Mouse (Mus musculus) subcutaneous adipose tissue, adult 2 months (tissue): Measurements from ENCODE around the gene Cdh11. TPM values are rescaled to one million over a fixed set of nuclear protein-coding genes. Genes with fewer than 3 reads are reported as not detected.

Source experiments
- polyA plus RNA-seq: library from polyadenylated mRNA; depleted of rRNA; stranded (reverse); fragments of >200 nt; gene quantifications from 2 replicates; pipeline ENCODE4 v1.2.3, GENCODE M21; 2012; ENCODE audit warnings: low replicate concordance; rRNA removed

Gene Cdh11
- 7.3 and 127 TPM in 2 replicates for polyA plus RNA-seq

DNA sequence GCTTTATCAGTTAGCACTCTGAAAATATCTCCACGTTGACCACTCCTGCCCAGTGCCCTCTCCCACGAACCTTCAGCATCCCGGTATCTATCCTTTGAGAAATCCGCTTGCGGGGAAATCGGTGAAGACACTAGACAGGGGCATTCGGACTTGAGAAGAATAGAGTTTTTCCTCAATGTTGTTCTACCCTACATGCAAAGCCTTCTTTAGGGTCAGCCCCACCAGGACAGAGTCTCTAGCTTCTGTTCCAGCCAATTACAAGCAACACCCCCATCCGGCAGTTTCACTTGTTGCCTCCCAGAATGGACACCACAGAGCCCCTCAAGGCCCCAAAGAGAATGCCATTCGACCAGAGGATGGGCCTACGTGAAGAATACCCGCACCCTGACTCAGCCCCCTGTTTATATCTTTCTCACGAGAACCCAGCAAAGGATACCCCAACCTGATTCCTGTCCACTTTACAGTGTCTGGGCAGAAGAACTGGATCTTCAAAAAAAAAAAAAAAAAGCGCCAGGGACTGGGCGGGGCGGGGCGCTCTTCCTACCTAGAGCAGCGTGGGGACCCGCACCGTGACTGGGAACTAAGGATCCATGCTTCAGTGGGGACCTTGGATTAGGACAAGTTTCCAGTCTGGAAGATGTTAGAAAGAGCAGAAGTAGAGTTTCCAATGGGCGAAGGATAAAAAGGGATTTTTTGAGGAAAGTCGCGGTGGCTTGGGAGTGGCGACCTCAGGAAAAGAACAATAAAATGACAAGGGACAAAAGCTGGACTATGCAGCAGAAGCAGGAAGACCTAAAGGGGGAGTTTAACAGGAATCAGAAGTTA, at the start of gene Cdh11:
Cdh11 (minus strand) TSS at position 51 of the 825 bp plus-strand sequence.

